Mouse (Mus musculus): ENCODE measurements at regions not wholly inside any gene's neighbourhood (a gene's known extent, or its start where the extent isn't known, plus 50 kb on each side); places are given as distances from the start of the nearest gene placed in this dataset.
"Not testable (repeated sequence)": the region's sequence is repeated elsewhere in the genome, so short reads cannot be mapped to it uniquely, and the experiment has no call there.

DNA sequence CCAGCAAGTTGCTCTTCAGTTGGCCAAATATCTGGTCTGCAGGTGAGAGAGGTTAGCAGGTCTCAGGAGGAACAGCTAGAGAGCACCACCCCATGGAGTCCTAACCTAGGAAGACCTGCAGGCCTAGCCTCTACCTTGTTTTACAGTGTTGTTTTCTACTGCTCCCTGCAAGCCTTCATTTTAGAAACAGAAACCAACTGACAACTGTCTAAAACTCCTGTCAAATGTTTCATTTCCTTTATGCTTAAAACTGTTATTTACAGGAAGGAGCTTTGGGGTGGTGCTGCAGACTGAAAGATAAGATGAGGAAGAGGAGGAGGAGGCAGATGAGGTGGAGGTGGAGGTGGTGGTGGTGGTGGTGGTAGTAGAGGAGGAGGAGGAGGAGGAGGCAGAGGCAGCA is 96.6 kb upstream of the Selenop start:
- no peak for DNase-seq

DNA sequence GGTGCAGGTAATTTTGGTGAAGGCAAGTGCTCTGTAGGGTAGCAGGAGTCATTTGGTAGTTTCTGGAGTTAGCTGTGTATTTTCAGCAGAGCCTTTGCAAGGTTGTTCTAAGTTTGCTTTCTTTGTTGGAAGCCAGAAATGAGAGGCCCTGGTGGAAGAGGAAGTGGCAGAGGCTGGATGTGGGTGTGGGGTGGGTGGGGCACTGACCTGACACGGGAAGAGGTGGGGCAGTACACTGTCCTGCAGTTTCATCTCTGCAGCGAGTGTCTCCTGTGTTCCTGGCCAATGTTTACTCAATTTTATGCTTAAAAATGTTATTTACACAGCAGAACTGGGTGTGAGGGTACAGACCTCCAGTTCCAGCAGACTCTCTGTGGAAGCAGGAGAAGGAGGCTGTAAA is 94.3 kb upstream of the Selenop start:
- no peak for DNase-seq

DNA sequence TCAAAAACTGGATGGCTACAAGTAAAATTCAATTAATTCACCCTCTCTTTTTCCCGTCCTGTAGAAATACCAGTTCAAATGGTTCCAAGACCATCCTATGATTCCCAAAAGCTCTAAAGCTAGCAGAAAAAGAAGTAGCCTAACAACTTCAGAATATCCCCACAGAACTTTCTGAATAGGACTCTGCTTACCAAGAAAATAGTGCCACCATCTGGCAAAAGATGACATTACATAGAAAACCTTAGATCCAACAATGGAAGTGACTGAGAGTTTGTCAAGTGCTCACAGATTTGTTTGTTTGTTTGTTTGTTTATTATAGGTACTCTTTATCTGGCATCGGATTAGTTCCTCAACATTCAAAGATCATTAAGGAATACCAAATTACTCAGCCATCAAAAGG is 93.5 kb upstream of the Selenop start:
- DNase-seq = no peak

DNA sequence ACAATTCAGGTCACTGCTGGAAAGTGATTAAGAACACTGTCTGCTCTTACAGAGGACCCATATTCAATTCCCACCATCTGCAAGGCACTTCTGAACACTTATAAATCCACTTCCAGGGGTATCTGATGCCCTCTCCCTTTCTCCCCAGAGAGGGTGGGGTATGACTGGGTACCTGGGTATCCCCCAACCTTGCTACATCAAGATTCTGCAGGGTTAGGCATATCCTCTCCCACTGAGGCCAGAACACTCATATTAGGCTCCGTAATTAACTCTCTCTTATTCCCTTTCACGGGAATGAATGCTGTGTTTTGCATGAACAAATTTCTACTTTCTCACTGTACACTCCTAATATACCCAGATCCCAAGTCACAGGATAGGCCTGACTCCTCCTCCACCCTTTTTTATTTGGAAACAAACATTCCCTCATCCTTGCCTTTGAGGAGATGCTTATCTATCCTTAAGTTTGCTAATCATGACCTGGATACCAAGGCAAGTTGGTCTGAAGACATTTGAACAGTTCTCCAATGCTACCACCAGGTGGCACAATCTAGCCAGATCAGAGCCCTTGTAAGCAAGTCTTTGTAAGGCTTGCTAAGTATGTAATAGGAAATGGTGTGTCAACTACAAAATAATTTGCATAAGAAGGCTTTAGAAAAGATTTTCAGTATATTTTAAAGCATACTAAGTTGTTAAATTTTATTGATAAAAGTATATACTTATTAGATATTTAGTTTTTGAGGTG is 66.3 kb upstream of the Selenop start:
- peak; percentile 52 for DNase-seq

DNA sequence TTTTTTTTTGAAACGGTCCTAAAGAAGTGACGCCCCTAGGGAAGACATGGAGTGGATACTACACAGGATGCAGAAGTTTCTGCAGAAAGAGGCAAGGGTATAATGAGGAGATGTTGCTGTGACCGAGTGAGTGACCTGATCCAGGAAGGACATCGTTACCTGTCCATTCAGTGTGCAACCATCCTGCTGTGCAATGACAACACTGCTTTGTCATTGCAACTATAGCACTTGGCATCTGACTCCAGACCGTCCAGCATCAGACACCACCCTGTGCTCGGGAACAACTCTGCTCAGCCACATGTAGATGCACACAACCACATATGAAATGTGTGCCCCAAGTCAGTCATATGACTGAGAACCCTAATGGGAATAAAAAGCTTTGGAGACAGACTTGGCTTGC is 62.8 kb upstream of the Selenop start:
- no peak for DNase-seq

DNA sequence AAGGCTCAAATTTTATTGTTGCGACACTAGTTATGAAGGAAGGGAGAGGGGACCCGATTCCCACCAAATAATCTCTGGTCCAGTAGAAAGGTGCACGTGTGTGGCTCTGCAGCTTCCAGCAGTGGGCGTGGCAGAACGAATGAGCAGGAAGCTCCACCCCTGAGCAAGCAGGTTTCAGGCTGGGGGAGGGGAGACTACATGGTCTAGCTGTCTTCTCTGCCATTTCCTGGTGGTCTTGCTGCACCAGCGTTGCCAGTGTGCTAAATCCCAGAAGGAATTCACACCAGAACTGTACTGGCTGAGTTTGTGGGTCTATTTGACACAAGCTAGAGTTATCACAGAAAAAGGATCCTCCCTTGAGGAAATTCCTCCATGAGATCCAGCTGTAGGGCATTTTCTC is 62.3 kb upstream of the Selenop start:
- DNase-seq = not testable (repeated sequence)

DNA sequence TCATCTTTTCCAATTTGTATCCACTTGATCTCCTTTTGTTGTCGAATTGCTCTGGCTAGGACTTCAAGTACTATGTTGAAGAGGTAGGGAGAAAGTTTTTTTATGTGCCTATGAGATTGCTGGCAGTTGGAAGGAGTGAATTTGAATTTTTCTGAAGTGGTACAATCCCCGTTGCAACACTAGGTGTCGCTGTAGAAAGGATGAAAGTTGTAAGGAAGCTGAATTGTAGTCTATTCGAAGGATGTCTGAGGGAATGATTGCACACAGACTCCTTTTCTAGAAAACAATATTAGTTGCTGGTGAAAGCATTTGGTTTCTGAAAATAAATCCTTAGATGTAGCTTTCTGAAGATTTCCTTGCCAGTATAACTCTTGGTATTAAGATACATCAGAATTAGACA is 54.6 kb upstream of the Selenop start:
- peak; percentile 49 for DNase-seq

DNA sequence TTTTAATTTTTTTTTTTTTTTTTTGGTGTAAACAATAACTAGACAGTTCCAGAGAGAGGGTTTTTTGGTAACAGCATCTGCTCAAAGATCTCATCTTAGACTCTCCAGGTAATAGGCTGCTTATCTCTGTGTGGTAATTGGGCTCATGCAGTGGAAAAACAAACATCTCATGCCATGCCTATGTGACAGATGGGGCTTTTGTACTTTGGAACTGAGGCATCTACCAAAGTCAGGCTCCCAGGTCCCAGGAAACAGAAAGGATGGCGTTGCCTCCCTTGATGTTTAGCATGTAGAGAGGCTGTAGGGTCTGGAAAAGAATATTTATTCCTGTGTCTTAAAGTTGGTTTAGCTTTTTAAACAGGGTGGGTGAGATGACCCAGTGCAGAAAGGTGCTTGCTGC is 53.1 kb upstream of the Selenop start:
- DNase-seq = no peak

Data from kidney, adult 18-20 months (tissue).